Mouse (Mus musculus) limb, embryonic 15.5 days (tissue): ENCODE data around the gene Krt1. TPM values are rescaled to one million over a fixed set of nuclear protein-coding genes. Genes with fewer than 3 reads are reported as not detected.

Experiments
- ATAC-seq: fragments of 200-750 bp; cut with Nextera tagmentation; 2 replicates; pipeline ENCODE4 v1.8.0; 2017; ENCODE audit warnings: low read depth, moderate TSS enrichment; ENCODE audit not compliant: insufficient number of reproducible peaks, low FRiP score, low TSS enrichment
- H3K27ac ChIP-seq: fragments of 300-500 bp; sonication (generic); 2 replicates; pipeline ENCODE4 v1.5.1; 2015; ENCODE audit warnings: moderate library complexity, mild to moderate bottlenecking, inconsistent platforms
- H3K27me3 ChIP-seq: fragments of 300-500 bp; sonication (generic); 2 replicates; pipeline ENCODE4 v1.6.1; 2015; ENCODE audit warnings: inconsistent platforms
- H3K36me3 ChIP-seq: fragments of 300-500 bp; sonication (generic); 2 replicates; pipeline ENCODE4 v1.6.1; 2015; ENCODE audit warnings: inconsistent platforms
- H3K4me1 ChIP-seq: fragments of 300-500 bp; sonication (generic); 2 replicates; pipeline ENCODE4 v1.6.1; 2015; ENCODE audit warnings: inconsistent platforms
- H3K4me2 ChIP-seq: fragments of 300-500 bp; sonication (generic); 2 replicates; pipeline ENCODE4 v1.6.1; 2015; ENCODE audit warnings: mild to moderate bottlenecking, inconsistent platforms
- H3K4me3 ChIP-seq: fragments of 300-500 bp; sonication (generic); 2 replicates; pipeline ENCODE4 v1.5.1; 2015; ENCODE audit warnings: mild to moderate bottlenecking, inconsistent platforms
- H3K9ac ChIP-seq: fragments of 300-500 bp; sonication (generic); 2 replicates; pipeline ENCODE4 v1.6.1; 2015; ENCODE audit warnings: inconsistent platforms
- H3K9me3 ChIP-seq: fragments of 300-500 bp; sonication (generic); 2 replicates; pipeline ENCODE4 v1.6.1; 2016; ENCODE audit warnings: inconsistent platforms
- WGBS: fragments of 180-500 bp; shearing (Covaris S2); methylation state at CpG from one replicate; pipeline ENCODE4 v1.1.7; 2015; 5-methylcytosine and 5-hydroxymethylcytosine counted together
- microRNA-seq: library from miRNA; unstranded; fragments of <30 nt; microRNA quantifications from one replicate; pipeline ENCODE4, GENCODE M21; 2016
- polyA plus RNA-seq: library from polyadenylated mRNA; unstranded; fragments of >200 nt; fragmentation: Nextera tagmentation; extraction: Ambion mirVana; gene quantifications from 2 replicates; pipeline ENCODE4 v1.2.1, GENCODE M21; 2015

Krt1 gene
- polyA plus RNA-seq, 1 experiment from 2014 or later = 1,050 TPM

DNA sequence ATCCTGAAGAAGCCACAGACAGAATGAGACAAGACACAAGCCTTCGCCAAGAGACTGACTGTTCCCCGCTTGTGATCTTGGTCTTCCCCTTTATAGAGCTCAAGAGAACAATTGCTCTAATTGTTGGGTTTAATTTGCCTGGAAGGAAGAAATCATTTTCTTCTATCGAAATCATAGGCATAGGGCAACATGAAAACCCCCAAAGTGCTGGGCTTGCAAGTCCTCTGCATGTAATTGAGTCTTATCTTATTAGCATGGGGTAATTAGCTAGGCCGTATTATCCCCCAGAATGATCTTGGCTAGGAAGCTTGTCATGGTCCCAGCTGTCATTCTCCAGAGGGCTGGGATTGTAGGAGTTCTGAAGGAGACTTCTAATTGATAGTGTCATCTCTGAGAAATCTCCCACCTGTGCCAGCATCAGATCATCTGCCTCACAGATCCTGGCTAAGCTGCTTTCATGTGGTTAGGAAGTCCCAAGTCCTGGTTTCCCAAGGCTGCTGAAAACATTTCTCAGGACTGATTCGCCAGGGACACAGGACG lies 48.2 kb downstream of the Krt1 start, which contains the start of gene Krt73:
TSS of gene Krt73 (minus strand) at position 51 of the 540 bp plus-strand sequence.
- 79% methylated on average over 6 of the region's 6 CpGs for WGBS
- H3K9me3 ChIP-seq = no peaks in the 10 kb centered on the region

More for the DNA sequence above, 48.2 kb downstream of the Krt1 start, which contains the start of gene Krt73:
- Histone ChIP-seq H3K4me1 (no peaks in the 10 kb centered on the region), H3K36me3 (no peaks in the 10 kb centered on the region), H3K27ac (no peak within 1 kb of the TSS), H3K4me2 (no peak within 1 kb of the TSS), H3K4me3 (no peak within 1 kb of the TSS), H3K27me3 (no peaks in the 10 kb centered on the region), H3K9ac (no peak within 1 kb of the TSS)
- ATAC-seq = no peak

Small RNA genes within 50 kb of the gene (microRNA-seq; reads per million reads assigned to microRNA genes)
- gene Gm44356 = not detected

Other genes with a start within 250 kb of the Krt1 start
- gene Gm5414, start 222.6 kb downstream of the Krt1 start, polyA plus RNA-seq = not detected in 2 replicates
- gene Gm5478, start 203.4 kb downstream of the Krt1 start, polyA plus RNA-seq = not detected in 2 replicates
- 5.0 and 8.8 TPM in 2 replicates for gene Krt6b, start 170.5 kb downstream of the Krt1 start, polyA plus RNA-seq
- gene Krt6a, start 156.5 kb downstream of the Krt1 start, polyA plus RNA-seq = 290 and 312 TPM in 2 replicates
- 841 and 914 TPM in 2 replicates for gene Krt5, start 137.9 kb downstream of the Krt1 start, polyA plus RNA-seq
- not detected in 2 replicates for gene Krt71, start 107.7 kb downstream of the Krt1 start, polyA plus RNA-seq
- 0.27 and 0.63 TPM in 2 replicates for gene Krt72, start 64.3 kb downstream of the Krt1 start, polyA plus RNA-seq
- 0.09 TPM in 1 of 2 replicates, not detected in the other for gene Krt73, start 48.4 kb downstream of the Krt1 start, polyA plus RNA-seq
- 0.87 and 1.2 TPM in 2 replicates for gene Krt2, start 32.6 kb downstream of the Krt1 start, polyA plus RNA-seq
- gene Krt77, start 18.9 kb upstream of the Krt1 start, polyA plus RNA-seq = 151 and 157 TPM in 2 replicates
- gene Krt76, start 42.1 kb upstream of the Krt1 start, polyA plus RNA-seq = 0.14 TPM in 1 of 2 replicates, not detected in the other
- gene Krt4, start 73.9 kb upstream of the Krt1 start, polyA plus RNA-seq = 557 and 616 TPM in 2 replicates
- gene Krt79, start 89.5 kb upstream of the Krt1 start, polyA plus RNA-seq = 1.2 and 1.3 TPM in 2 replicates
- gene Krt78, start 103.5 kb upstream of the Krt1 start, polyA plus RNA-seq = 13.3 and 15.6 TPM in 2 replicates
- 70.8 and 75.5 TPM in 2 replicates for gene Krt8, start 153.7 kb upstream of the Krt1 start, polyA plus RNA-seq
- 39.0 and 44.4 TPM in 2 replicates for gene Krt18, start 177.4 kb upstream of the Krt1 start, polyA plus RNA-seq
- gene Eif4b, start 223.0 kb upstream of the Krt1 start, polyA plus RNA-seq = 103 and 111 TPM in 2 replicates
- 47.5 and 48.6 TPM in 2 replicates for gene Tns2, start 249.6 kb upstream of the Krt1 start, polyA plus RNA-seq